Mouse (Mus musculus) subcutaneous adipose tissue, adult 2 months (tissue): ENCODE data around the gene Gm20815. TPM values are rescaled to one million over a fixed set of nuclear protein-coding genes. Genes with fewer than 3 reads are reported as not detected.

Experiments used
- polyA plus RNA-seq: library from polyadenylated mRNA; depleted of rRNA; stranded (reverse); fragments of >200 nt; gene quantifications from 2 replicates; pipeline ENCODE4 v1.2.3, GENCODE M21; 2012; ENCODE audit warnings: low replicate concordance; rRNA removed

The Gm20815 gene
- polyA plus RNA-seq = not detected in 2 replicates

GRCm38 (mm10) chrY:8835069-8835468, at the start of gene Gm20815:
Gene Gm20815 (minus strand): TSS chrY:8835169.

